Mouse (Mus musculus) CH12.LX (cell line): ENCODE data around the gene Fam178b. TPM values are rescaled to one million over a fixed set of nuclear protein-coding genes. Genes with fewer than 3 reads are reported as not detected.

ENCODE experiments used
- DNase-seq: peaks from one replicate; pipeline ENCODE4 v3.0.0-alpha.2; 2013; ENCODE audit errors: extremely low read depth
- H3K27ac ChIP-seq: 2 replicates; pipeline ENCODE4 v1.5.1; 2012; ENCODE audit warnings: low read depth, mild to moderate bottlenecking, control low read depth, moderate library complexity; ENCODE audit not compliant: insufficient read depth
- H3K27me3 ChIP-seq: replicated peaks from 2 replicates; pipeline ENCODE3; 2012; ENCODE audit warnings: inconsistent platforms
- H3K36me3 ChIP-seq, 2 experiments: replicated peaks in 1 of 2; 2 replicates each; pipeline versions ENCODE3 to v1.6.1; 2012; ENCODE audit warnings: inconsistent platforms in 1 of 2, low read length in 1 of 2, mild to moderate bottlenecking in 1 of 2, mixed read lengths in 1 of 2, moderate library complexity in 1 of 2; ENCODE audit not compliant: control insufficient read depth in 1 of 2, insufficient read depth in 1 of 2
- H3K4me1 ChIP-seq, 2 experiments: 2 replicates each; pipeline ENCODE4 v1.6.1; 2012; ENCODE audit warnings: inconsistent platforms in 1 of 2, moderate library complexity in 1 of 2; ENCODE audit not compliant: insufficient read depth in 2 of 2, control insufficient read depth in 1 of 2
- H3K4me2 ChIP-seq: 2 replicates; pipeline ENCODE4 v1.6.1; 2012; ENCODE audit warnings: low read depth, mild to moderate bottlenecking, control low read depth; ENCODE audit not compliant: poor library complexity, insufficient read depth, severe bottlenecking
- H3K4me3 ChIP-seq, 3 experiments: fragments of 150-350 bp in 1 of 3; sonication (generic) in 1 of 3; replicated peaks in 1 of 3; 2 replicates each; pipeline versions ENCODE3 to v1.5.1; 2011 to 2012; ENCODE audit warnings: low read depth in 2 of 3, low read length in 2 of 3, mild to moderate bottlenecking in 2 of 3, moderate library complexity in 2 of 3, control low read depth in 1 of 3, improper control_type of control experiment in 1 of 3, inconsistent platforms in 1 of 3, mixed read lengths in 1 of 3; ENCODE audit not compliant: poor library complexity in 1 of 3
- H3K79me2 ChIP-seq: replicated peaks from 2 replicates; pipeline ENCODE4 v1.6.1; 2012; ENCODE audit warnings: mild to moderate bottlenecking, moderate library complexity; ENCODE audit not compliant: control insufficient read depth, poor library complexity, insufficient read depth, severe bottlenecking; ENCODE audit errors: extremely low read depth
- H3K9ac ChIP-seq: 2 replicates; pipeline ENCODE4 v1.6.1; 2012; ENCODE audit warnings: low read depth, mild to moderate bottlenecking, control low read depth, moderate library complexity; ENCODE audit not compliant: insufficient read depth
- H3K9me3 ChIP-seq: replicated peaks from 2 replicates; pipeline ENCODE3; 2012; ENCODE audit warnings: low read length, inconsistent platforms, mixed read lengths
- BHLHE40 ChIP-seq: IDR thresholded peaks from 2 replicates; pipeline ENCODE4 v1.6.1; 2011; ENCODE audit warnings: mild to moderate bottlenecking, low read depth, low read length, improper control_type of control experiment
- CHD1 ChIP-seq: IDR thresholded peaks from 2 replicates; pipeline ENCODE4 v1.6.1; 2012; ENCODE audit warnings: low read depth, low read length, improper control_type of control experiment, inconsistent platforms
- CHD2 ChIP-seq: IDR thresholded peaks from 2 replicates; pipeline ENCODE4 v1.6.1; 2011; ENCODE audit warnings: low read length, improper control_type of control experiment
- CTCF ChIP-seq, 2 experiments: IDR thresholded peaks in 1 of 2; conservative IDR thresholded peaks in 1 of 2; 2 replicates each; pipeline ENCODE4 v1.5.1; 2011 to 2012; ENCODE audit warnings: low read depth in 2 of 2, low read length in 2 of 2, improper control_type of control experiment in 1 of 2, inconsistent platforms in 1 of 2, mild to moderate bottlenecking in 1 of 2, moderate library complexity in 1 of 2
- E2F4 ChIP-seq: IDR thresholded peaks from 2 replicates; pipeline ENCODE4 v1.6.1; 2011; ENCODE audit warnings: low read depth, low read length, improper control_type of control experiment; ENCODE audit not compliant: insufficient replicate concordance
- ELF1 ChIP-seq: IDR thresholded peaks from 2 replicates; pipeline ENCODE4 v1.6.1; 2014; ENCODE audit warnings: low read depth, mild to moderate bottlenecking, inconsistent platforms, low read length, improper control_type of control experiment
- EP300 ChIP-seq: IDR thresholded peaks from 2 replicates; pipeline ENCODE4 v1.6.1; 2011; ENCODE audit warnings: low read length, improper control_type of control experiment
- HCFC1 ChIP-seq: IDR thresholded peaks from 2 replicates; pipeline ENCODE4 v1.6.1; 2012; ENCODE audit warnings: low read depth, mild to moderate bottlenecking, inconsistent platforms, low read length, improper control_type of control experiment
- JUN ChIP-seq: IDR thresholded peaks from 2 replicates; pipeline ENCODE4 v1.6.1; 2011; ENCODE audit warnings: low read depth, mild to moderate bottlenecking, low read length, improper control_type of control experiment, moderate library complexity; ENCODE audit not compliant: insufficient read depth
- KAT2A ChIP-seq: IDR thresholded peaks from 2 replicates; pipeline ENCODE4 v1.6.1; 2012; ENCODE audit warnings: low read length, improper control_type of control experiment, inconsistent platforms; ENCODE audit not compliant: insufficient replicate concordance
- MAX ChIP-seq: IDR thresholded peaks from 2 replicates; pipeline ENCODE4 v1.6.1; 2011; ENCODE audit warnings: low read length, improper control_type of control experiment
- MEF2A ChIP-seq: IDR thresholded peaks from 2 replicates; pipeline ENCODE4 v1.6.1; 2014; ENCODE audit warnings: low read depth, mild to moderate bottlenecking, inconsistent platforms, low read length, improper control_type of control experiment, borderline replicate concordance
- MXI1 ChIP-seq: IDR thresholded peaks from 2 replicates; pipeline ENCODE4 v1.6.1; 2011; ENCODE audit warnings: mild to moderate bottlenecking, low read depth, low read length, improper control_type of control experiment
- NELFE ChIP-seq: IDR thresholded peaks from 2 replicates; pipeline ENCODE4 v1.6.1; 2011; ENCODE audit warnings: low read depth, low read length, improper control_type of control experiment
- NRF1 ChIP-seq: IDR thresholded peaks from 2 replicates; pipeline ENCODE4 v1.6.1; 2014; ENCODE audit warnings: low read depth, mild to moderate bottlenecking, inconsistent platforms, low read length, improper control_type of control experiment, moderate library complexity
- POLR2AphosphoS2 ChIP-seq: IDR thresholded peaks from 2 replicates; pipeline ENCODE4 v1.6.1; 2011; ENCODE audit warnings: low read depth, low read length, improper control_type of control experiment
- RAD21 ChIP-seq: IDR thresholded peaks from 2 replicates; pipeline ENCODE4 v1.6.1; 2011; ENCODE audit warnings: low read depth, mild to moderate bottlenecking, low read length, improper control_type of control experiment, moderate library complexity
- RCOR1 ChIP-seq: conservative IDR thresholded peaks from 2 replicates; pipeline ENCODE4 v1.6.1; 2012; ENCODE audit warnings: low read depth, mild to moderate bottlenecking, inconsistent platforms, low read length, improper control_type of control experiment
- SMC3 ChIP-seq: IDR thresholded peaks from 2 replicates; pipeline ENCODE4 v1.6.1; 2011; ENCODE audit warnings: low read depth, low read length, improper control_type of control experiment
- TBP ChIP-seq: conservative IDR thresholded peaks from 2 replicates; pipeline ENCODE4 v1.6.1; 2011; ENCODE audit warnings: low read depth, low read length, improper control_type of control experiment
- UBTF ChIP-seq: IDR thresholded peaks from 2 replicates; pipeline ENCODE4 v1.6.1; 2012; ENCODE audit warnings: low read depth, mild to moderate bottlenecking, inconsistent platforms, low read length, improper control_type of control experiment, moderate library complexity
- ZMIZ1 ChIP-seq: IDR thresholded peaks from 2 replicates; pipeline ENCODE4 v1.6.1; 2012; ENCODE audit warnings: low read depth, mild to moderate bottlenecking, inconsistent platforms, low read length, improper control_type of control experiment
- ZNF384 ChIP-seq: IDR thresholded peaks from 2 replicates; pipeline ENCODE4 v1.6.1; 2012; ENCODE audit warnings: low read depth, low read length, improper control_type of control experiment, inconsistent platforms
- dilution Hi-C: fragments of 300-500 bp; cut with MboI; formaldehyde crosslinking; loops from 2 replicates; pipeline ENCODE4 v1.14.3; 2020; ENCODE audit warnings: low sequenced_read_pairs; ENCODE audit not compliant: extremely low pct_unique_long_range_greater_than_20kb, extremely low pct_ligation_motif_present
- in situ Hi-C: fragments of 300-500 bp; cut with MboI; formaldehyde crosslinking; loops from 3 replicates; pipeline ENCODE4 v1.14.3; 2019; ENCODE audit warnings: low sequenced_read_pairs, low pct_ligation_motif_present, low pct_unique_long_range_greater_than_20kb, mixed read lengths
- polyA plus RNA-seq: library from polyadenylated mRNA; unstranded; fragments of >175 nt; gene quantifications from 2 replicates; pipeline ENCODE4 v1.2.1, GENCODE M21; 2012; ENCODE audit warnings: low read depth; ENCODE audit not compliant: insufficient read length
- total RNA-seq, 2 experiments: library from RNA; depleted of rRNA; stranded (reverse); fragments of 300-350 nt in 1 of 2; fragments of >200 nt in 1 of 2; gene quantifications; 2 replicates each; pipeline ENCODE4 v1.2.3; 2012 to 2014

Fam178b gene
- total and polyA plus RNA-seq, 3 experiments: 0.50 TPM; not detected in 2

- Histone ChIP-seq H3K27ac (no peak overlapping the region), H3K9me3 (no peaks in the 10 kb centered on the region), H3K4me2 (no peak overlapping the region), H3K79me2 (no peaks in the 10 kb centered on the region), H3K4me3 (no peak overlapping the region), H3K27me3 (no peaks in the 10 kb centered on the region), H3K36me3 (peaks cover 47 to 68% of the 10 kb centered on the region in 2 experiments), H3K9ac (no peak overlapping the region), H3K4me1 (peaks cover 0 to 6% of the 10 kb centered on the region in 2 experiments; a peak in 2 of 4 replicates)
- TF ChIP-seq EP300: no peak
- TF ChIP-seq HCFC1: no peak
- no peak for TF ChIP-seq UBTF
- TF ChIP-seq CHD1: no peak
- no peak for TF ChIP-seq MXI1
- no peak for TF ChIP-seq NELFE
- no peak for TF ChIP-seq CHD2
- TF ChIP-seq ZMIZ1: no peak
- no peak for TF ChIP-seq MEF2A
- no peak for TF ChIP-seq POLR2AphosphoS2
- no peak for TF ChIP-seq SMC3
- TF ChIP-seq NRF1: no peak
- no peak for TF ChIP-seq KAT2A
- no peak for TF ChIP-seq JUN
- no peak for TF ChIP-seq E2F4
- TF ChIP-seq TBP: no peak
- no peak for TF ChIP-seq ELF1
- no peak for TF ChIP-seq MAX
- TF ChIP-seq RAD21: no peak
- DNase-seq: no peak
- dilution Hi-C loops: no loop called here
- in situ Hi-C loops: no loop called here
Measured at GRCm38 (mm10) chr1:36541844-36542243, 141.1 kb downstream of the Fam178b start.

- Histone ChIP-seq H3K9me3 (no peaks in the 10 kb centered on the region), H3K9ac (no peak overlapping the region), H3K4me2 (no peak overlapping the region), H3K27me3 (no peaks in the 10 kb centered on the region), H3K79me2 (no peaks in the 10 kb centered on the region), H3K4me3 (no peak overlapping the region), H3K4me1 (peaks cover 0 to 5% of the 10 kb centered on the region in 2 experiments; a peak in 2 of 4 replicates), H3K27ac (no peak overlapping the region), H3K36me3 (peaks cover 47 to 77% of the 10 kb centered on the region in 2 experiments)
- in situ Hi-C loops (no loop called here), dilution Hi-C loops (no loop called here)
- no peak for DNase-seq
- no peak for TF ChIP-seq NRF1
- no peak for TF ChIP-seq CTCF (conservative IDR thresholded peaks at IDR 0.05 in 1 of 2, IDR thresholded peaks at IDR 0.05 in 1 of 2; ENCODE audit: low read depth in 2 of 2, low read length in 2 of 2)
- TF ChIP-seq ZNF384: no peak
- no peak for TF ChIP-seq BHLHE40
- TF ChIP-seq HCFC1: no peak
- no peak for TF ChIP-seq RCOR1
Measured at GRCm38 (mm10) chr1:36540807-36541206, 142.2 kb downstream of the Fam178b start.
